Mouse (Mus musculus) testis, adult 2 months (tissue): ENCODE results near the gene Actn4.

Source experiments
- CTCF ChIP-seq: fragments of 200-500 bp; IDR thresholded peaks from 2 replicates; pipeline ENCODE4 v1.5.1; 2012; ENCODE audit warnings: low read depth, mild to moderate bottlenecking, inconsistent platforms, low read length, moderate library complexity; ENCODE audit not compliant: control insufficient read depth, insufficient read depth, insufficient replicate concordance
- POLR2A ChIP-seq: fragments of 200-500 bp; IDR thresholded peaks from 2 replicates; pipeline ENCODE4 v1.6.1; 2012; ENCODE audit warnings: low read depth, mild to moderate bottlenecking, inconsistent platforms, low read length, moderate library complexity; ENCODE audit not compliant: control insufficient read depth

DNA sequence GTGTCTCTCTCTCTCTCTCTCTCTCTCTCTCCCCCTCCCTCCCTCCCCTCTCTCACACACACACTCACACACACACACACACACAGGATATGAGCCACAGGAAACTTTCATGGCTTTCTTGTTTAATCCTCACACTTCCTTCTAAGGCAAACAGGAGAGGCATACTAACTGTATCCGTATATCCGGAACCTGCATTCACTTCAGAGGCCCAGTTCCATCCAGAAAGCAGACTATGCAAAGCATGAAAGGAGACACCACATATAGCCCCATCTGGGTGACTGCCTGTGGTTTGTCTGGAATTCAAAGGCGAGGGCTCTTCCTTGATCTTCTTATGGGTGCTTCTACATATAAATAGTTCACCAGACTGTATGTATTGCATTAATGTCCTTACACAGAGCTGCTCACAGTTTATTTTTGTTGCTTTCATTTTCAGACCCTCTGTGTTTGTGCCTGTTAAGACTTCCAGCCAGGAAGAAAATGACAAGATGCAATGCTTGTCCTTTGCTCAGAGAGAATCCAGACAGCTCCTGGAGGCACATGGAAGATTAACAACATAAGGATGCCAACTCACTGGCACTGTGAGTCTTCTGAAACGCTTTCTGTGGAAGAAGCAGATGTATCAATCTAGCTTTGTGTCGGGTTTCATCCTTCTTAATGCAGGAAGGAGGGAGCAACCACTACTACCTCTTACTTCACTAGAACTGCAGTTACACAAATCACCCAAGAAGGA, 18.5 kb downstream of the Actn4 start:
- TF ChIP-seq CTCF (no peak), POLR2A (no peak)
